Mouse (Mus musculus) liver, adult 2 months (tissue): ENCODE measurements at regions not wholly inside any gene's neighbourhood (a gene's known extent, or its start where the extent isn't known, plus 50 kb on each side); places are given as distances from the start of the nearest gene placed in this dataset.
A peak's percentile ranks its signal among the peaks of the same experiment; 100 is the strongest.

Source experiments
- DNase-seq: peaks from one replicate; pipeline ENCODE4 v3.0.0-alpha.2; 2011; ENCODE audit warnings: low read depth, low spot score; ENCODE audit errors: extremely low read depth
- H3K27ac ChIP-seq: fragments of 200-500 bp; replicated peaks from 2 replicates; pipeline ENCODE4 v1.5.1; 2012; ENCODE audit warnings: low read depth, mild to moderate bottlenecking, control low read depth, inconsistent platforms, low read length; ENCODE audit not compliant: insufficient read depth
- H3K27me3 ChIP-seq: fragments of 200-500 bp; 2 replicates; pipeline ENCODE4 v1.6.1; 2012; ENCODE audit warnings: mild to moderate bottlenecking, moderate library complexity, low read length, inconsistent platforms; ENCODE audit not compliant: control insufficient read depth, insufficient read depth
- H3K36me3 ChIP-seq: fragments of 200-500 bp; 2 replicates; pipeline ENCODE4 v1.6.1; 2012; ENCODE audit warnings: low read length, inconsistent platforms; ENCODE audit not compliant: control insufficient read depth, insufficient read depth
- H3K4me1 ChIP-seq: fragments of 200-500 bp; 2 replicates; pipeline ENCODE4 v1.6.1; 2011; ENCODE audit warnings: low read length; ENCODE audit not compliant: control insufficient read depth, insufficient read depth
- H3K4me3 ChIP-seq: fragments of 200-500 bp; 2 replicates; pipeline ENCODE4 v1.5.1; 2011; ENCODE audit warnings: low read depth, mild to moderate bottlenecking, control low read depth, low read length, moderate library complexity; ENCODE audit not compliant: insufficient read depth
- H3K79me2 ChIP-seq: fragments of 200-500 bp; 2 replicates; pipeline ENCODE4 v1.6.1; 2012; ENCODE audit warnings: inconsistent platforms, mild to moderate bottlenecking, low read length, moderate library complexity; ENCODE audit not compliant: control insufficient read depth, insufficient read depth
- H3K9ac ChIP-seq: fragments of 200-500 bp; 2 replicates; pipeline ENCODE4 v1.6.1; 2012; ENCODE audit warnings: low read depth, mild to moderate bottlenecking, control low read depth, inconsistent platforms, low read length
- CTCF ChIP-seq: fragments of 200-500 bp; IDR thresholded peaks from 2 replicates; pipeline ENCODE4 v1.5.1; 2011; ENCODE audit warnings: low read depth, low read length, control low read depth
- POLR2A ChIP-seq: fragments of 200-500 bp; IDR thresholded peaks from 2 replicates; pipeline ENCODE4 v1.6.1; 2011; ENCODE audit warnings: low read length, control low read depth; ENCODE audit not compliant: insufficient read depth; ENCODE audit errors: extremely low read depth
- WGBS: fragments of 180-500 bp; shearing (Covaris S2); methylation state at CpG from one replicate; pipeline ENCODE4 v1.1.7; 2018; 5-methylcytosine and 5-hydroxymethylcytosine counted together

DNA sequence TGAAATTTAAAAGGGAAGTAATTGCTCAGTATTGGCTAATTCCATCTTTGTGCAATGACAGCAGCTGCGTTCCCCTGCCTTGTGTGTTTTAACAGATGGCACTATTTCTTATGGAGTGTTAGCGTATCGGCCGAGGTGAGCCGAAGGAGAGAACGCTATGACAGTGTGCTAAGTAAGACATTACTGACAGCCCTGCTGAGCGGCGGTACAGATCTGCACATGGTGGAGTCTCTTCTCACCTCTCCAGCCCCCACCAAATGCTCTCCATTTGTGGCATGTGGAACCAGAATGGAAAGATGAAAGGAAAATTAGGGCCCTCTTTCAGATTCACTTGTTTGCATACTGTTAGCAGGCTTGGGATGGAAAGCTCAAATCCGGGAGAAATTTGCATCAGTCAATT lies 291.5 kb downstream of the Rnf144b start:
- no peaks in the 10 kb centered on the region for H3K4me1 ChIP-seq
- WGBS = 89% methylated on average over 9 of the region's 9 CpGs

DNA sequence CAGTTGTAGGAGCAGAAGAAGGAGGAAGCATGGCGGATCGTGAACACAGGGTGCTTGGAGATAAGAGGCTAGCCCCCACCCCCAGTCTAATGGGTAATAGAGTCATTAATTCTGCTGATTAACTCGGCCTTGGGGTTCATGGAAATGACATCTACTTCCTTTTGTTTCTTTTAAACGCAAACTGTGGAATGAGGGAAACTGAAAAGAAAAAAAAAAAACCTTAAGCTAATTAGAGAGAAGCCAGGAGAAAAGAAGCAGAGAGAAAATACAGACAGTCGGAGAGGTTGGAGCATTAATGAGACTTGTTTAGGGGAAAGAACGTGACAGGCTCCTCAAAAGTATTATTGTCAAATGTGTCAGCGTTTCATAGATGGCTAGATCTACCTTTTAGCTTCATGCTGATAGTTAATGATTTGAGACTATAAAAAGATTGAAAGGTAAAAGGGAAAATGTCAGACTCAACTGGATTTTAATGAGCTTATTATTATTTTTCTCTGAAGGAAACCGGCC lies 307.5 kb downstream of the Rnf144b start:
- Histone ChIP-seq H3K36me3 (no peaks in the 10 kb centered on the region), H3K9ac (no peak overlapping the region), H3K4me3 (no peak overlapping the region), H3K27me3 (no peaks in the 10 kb centered on the region), H3K27ac (no peak overlapping the region), H3K79me2 (no peaks in the 10 kb centered on the region), H3K4me1 (no peaks in the 10 kb centered on the region)
- DNase-seq = no peak
- TF ChIP-seq CTCF (no peak), POLR2A (no peak)
- WGBS = 69% methylated on average over 8 of the region's 8 CpGs

More for the DNA sequence above, 291.5 kb downstream of the Rnf144b start:
- no peak overlapping the region for H3K27ac ChIP-seq
- no peak for DNase-seq
- H3K79me2 ChIP-seq = no peaks in the 10 kb centered on the region
- no peaks in the 10 kb centered on the region for H3K36me3 ChIP-seq
- no peaks in the 10 kb centered on the region for H3K27me3 ChIP-seq
- no peak for TF ChIP-seq POLR2A
- TF ChIP-seq CTCF = no peak
- H3K9ac ChIP-seq = no peak overlapping the region
- H3K4me3 ChIP-seq = no peak overlapping the region

DNA sequence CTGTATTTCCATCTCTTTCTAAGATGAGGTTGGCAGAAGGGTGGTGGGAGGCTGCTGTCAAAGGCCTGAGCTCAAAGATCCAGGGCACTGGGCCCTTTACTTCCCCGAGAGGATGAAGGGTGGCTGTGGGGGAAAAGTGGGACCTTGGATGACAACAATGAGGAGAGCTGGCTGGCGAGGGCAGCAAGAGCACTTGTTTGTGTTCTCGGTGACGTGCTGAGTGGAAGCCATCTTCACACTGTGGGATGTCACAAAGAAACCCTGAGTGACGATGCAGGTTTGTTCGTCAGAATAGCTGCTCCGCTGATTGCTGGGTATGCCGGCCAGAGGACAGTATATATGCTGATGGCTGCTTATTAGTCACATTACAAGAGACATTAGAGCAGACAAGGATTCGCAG lies 308.0 kb downstream of the Rnf144b start:
- DNase-seq = no peak
- no peaks in the 10 kb centered on the region for H3K4me1 ChIP-seq
- no peak overlapping the region for H3K4me3 ChIP-seq
- 80% methylated on average over 9 of the region's 9 CpGs for WGBS
- no peaks in the 10 kb centered on the region for H3K27me3 ChIP-seq
- no peak overlapping the region for H3K27ac ChIP-seq
- TF ChIP-seq CTCF = no peak
- no peak for TF ChIP-seq POLR2A
- no peaks in the 10 kb centered on the region for H3K79me2 ChIP-seq
- H3K36me3 ChIP-seq = no peaks in the 10 kb centered on the region
- H3K9ac ChIP-seq = no peak overlapping the region

DNA sequence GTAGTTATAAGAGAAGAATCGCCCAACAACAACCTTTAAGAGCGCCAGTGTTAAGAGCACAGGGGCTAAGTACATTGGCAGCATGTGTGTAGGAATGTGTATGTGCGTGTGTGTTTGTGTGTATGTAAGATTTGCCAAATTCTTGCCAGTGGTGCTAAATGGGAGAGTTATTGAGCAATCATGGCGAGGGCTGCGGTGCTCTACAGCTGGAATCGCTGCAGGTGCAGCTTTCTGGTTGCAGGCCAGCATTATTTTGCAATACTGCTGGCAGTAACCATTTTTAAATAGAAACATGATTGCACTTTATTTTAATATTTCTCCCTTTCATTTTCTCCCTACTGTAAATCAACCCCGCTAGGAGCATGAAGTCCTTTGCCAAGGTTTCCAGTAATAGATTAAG lies 313.2 kb downstream of the Rnf144b start:
- no peak overlapping the region for H3K4me3 ChIP-seq
- H3K27ac ChIP-seq = no peak overlapping the region
- 42% methylated on average over 7 of the region's 7 CpGs for WGBS
- no peaks in the 10 kb centered on the region for H3K4me1 ChIP-seq
- H3K79me2 ChIP-seq = no peaks in the 10 kb centered on the region
- no peak overlapping the region for H3K9ac ChIP-seq
- peak; percentile 75 for DNase-seq
- H3K27me3 ChIP-seq = no peaks in the 10 kb centered on the region; the same call in 1 of the 2 replicates
- no peak for TF ChIP-seq CTCF
- no peak for TF ChIP-seq POLR2A
- H3K36me3 ChIP-seq = no peaks in the 10 kb centered on the region

DNA sequence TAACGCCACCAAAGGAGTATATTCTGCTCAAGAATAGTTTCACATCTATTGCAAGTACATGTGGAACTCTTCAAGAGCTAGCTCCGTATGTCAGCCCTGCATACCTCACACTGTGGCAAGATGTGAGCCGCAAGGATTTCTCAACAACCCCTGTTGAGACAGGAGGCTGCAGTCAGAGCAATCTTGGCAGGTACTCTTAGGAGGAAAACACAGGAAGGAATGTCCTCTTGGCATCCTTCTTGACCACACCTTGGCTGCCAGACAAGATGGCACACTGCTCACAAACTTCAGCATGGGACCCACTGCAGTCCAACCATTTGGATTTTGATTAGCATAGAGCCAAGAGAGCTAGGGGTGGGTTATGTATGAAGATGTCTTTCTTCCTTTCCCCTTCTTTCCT lies 322.4 kb downstream of the Rnf144b start:
- H3K9ac ChIP-seq = no peak overlapping the region
- H3K27me3 ChIP-seq = no peaks in the 10 kb centered on the region
- H3K36me3 ChIP-seq = no peaks in the 10 kb centered on the region
- TF ChIP-seq CTCF = no peak
- no peak for TF ChIP-seq POLR2A
- 87% methylated on average over 3 of the region's 3 CpGs for WGBS
- DNase-seq = no peak
- H3K79me2 ChIP-seq = no peaks in the 10 kb centered on the region
- no peak overlapping the region for H3K27ac ChIP-seq
- no peaks in the 10 kb centered on the region for H3K4me1 ChIP-seq
- H3K4me3 ChIP-seq = no peak overlapping the region

DNA sequence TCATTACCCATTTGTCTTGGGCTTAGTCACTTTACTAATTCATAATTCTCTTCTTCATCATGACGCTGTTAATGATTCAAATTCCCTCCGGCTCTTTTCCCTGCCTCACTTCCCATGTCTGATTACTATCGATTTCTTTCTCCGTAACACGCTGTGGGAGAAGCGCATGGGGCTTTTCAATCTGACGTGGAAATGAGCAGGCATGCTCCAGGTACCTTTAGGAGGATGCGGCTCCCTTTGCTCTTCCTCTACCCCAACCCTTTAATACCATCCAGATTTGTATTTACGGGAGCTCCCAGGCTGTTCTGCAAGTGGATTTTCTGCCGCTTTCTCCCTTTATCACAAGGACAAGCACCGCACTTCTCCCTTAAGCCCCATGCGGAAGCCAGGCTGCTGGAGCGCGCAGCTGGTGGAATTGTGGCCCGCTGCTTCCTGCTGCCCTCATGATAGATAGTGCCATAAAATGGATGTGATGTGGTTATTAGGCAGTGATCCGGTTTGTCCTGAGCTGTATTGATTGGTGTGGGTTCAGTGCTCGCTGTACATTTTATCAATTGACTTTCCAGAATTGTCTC lies 329.8 kb downstream of the Rnf144b start:
- Histone ChIP-seq H3K27ac (no peak overlapping the region), H3K79me2 (no peaks in the 10 kb centered on the region), H3K36me3 (no peaks in the 10 kb centered on the region), H3K4me1 (no peaks in the 10 kb centered on the region), H3K4me3 (no peak overlapping the region), H3K27me3 (no peaks in the 10 kb centered on the region), H3K9ac (no peak overlapping the region)
- DNase-seq = no peak
- WGBS = 80% methylated on average over 17 of the region's 17 CpGs
- TF ChIP-seq POLR2A (no peak), CTCF (no peak)
